Mouse (Mus musculus): ENCODE measurements around the gene Bms1.

Gene Bms1

DNA sequence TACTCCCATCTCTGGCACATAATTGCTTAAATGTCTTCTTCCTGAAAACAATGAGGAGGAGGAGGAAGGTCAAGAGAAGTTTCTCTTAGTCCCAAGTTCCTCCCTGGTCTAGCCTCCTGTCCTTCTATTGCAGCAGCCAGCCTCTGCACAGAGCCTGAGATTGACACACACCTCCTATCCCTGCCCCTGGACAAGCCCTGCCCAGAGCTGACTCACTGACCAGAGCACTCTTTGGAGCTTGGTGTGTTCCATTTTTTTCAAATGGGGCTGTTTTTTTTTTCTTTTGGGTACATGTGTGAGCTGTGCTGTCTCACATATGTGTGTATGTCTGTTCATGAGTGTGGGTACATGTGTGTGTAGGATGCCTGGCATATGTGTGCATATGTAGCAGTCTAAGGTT, 53.5 kb downstream of the Bms1 start:
- no peak for DNase-seq

GRCm38 (mm10) chr6:118350342-118350741, 68.9 kb downstream of the Bms1 start:
- DNase-seq: no peak

DNA sequence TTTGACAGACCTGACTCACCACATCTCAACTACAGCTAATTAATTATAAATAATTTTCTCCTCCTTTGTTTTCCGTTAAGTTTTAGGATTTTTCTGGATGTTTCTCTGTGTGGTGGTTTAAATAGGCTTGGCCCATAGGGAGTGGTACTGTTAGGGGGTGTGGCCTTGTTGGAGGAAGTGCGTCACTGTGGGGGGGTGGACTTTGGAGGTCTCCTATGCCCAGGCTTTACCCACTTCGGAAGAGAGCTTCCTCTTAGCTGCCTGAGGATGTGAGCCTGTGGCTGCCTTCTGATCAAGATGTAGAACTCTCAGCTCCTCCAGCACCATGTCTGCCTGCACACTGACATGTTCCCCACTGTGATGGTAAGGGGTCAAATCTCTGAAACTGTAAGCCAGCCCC, 71.1 kb downstream of the Bms1 start:
- DNase-seq: no peak

DNA sequence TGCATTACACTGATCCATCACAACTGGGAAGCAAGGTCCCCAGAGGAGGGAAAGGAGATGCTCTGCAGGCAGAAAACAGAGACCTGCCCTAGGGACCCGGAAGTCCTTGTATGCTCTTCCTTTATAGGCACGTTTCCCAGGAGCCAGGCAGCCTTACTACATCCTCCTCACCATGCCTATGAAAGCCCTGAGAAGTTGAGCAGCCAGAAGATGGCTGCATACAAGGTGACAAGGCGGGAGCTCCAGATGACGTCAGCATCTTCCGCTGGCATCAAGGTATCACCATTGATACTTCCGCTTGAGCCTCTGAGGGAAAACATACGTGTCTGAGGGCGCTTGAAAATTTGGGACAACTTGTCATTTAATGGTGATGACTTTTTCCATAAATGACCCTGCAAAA, 72.0 kb downstream of the Bms1 start:
- no peak for DNase-seq

DNA sequence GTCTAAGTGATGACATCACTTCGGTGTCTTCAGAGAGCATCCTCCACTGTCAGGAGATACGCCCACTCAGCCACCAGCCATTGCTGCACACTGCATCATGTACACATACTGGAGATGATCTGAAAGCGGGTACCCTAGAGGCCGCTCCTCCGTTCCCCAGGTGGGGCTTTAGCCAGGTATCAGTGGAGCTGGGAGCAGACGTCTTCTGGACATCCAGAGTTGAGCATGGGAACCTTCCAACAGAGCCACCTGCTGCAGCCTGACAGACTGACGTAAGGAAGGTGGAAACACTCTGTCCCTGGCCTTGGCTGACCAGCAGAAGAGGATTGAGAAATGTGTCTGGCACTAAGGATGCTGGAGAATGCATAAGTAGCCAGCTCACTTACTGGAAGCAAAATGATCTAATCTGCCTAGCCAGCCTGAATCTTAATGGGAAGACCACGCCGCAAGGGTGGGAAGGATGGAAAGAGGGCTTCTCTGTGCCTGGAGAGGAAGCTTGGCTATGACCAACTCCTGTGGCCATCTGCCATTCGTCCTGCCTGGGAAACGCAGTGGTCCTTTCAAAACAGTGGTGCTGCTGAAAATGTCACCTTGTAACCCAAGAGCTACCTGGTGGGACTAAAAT, 77.3 kb downstream of the Bms1 start:
- DNase-seq: no peak

DNA sequence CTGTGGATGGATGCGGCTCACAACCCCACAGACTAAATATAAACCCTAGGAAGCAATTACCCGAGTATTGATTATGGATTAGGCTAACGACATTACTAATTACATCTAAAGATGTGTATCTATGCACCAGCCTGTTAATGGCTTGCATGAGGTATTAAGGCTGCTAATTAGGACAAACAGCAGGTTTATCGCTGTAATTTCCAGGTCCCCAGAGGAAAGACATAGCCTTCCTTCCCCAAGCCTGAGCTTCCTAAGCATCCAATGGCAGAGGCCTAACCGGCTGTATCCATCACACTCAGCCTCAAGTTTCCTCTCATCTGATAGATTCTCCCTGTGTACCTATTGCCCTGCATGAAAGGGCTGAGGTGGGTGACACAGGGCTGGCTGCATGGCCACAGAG, 81.6 kb downstream of the Bms1 start:
- no peak for DNase-seq

GRCm38 (mm10) chr6:118336541-118337480, 82.5 kb downstream of the Bms1 start:
- DNase-seq: no peak

DNA sequence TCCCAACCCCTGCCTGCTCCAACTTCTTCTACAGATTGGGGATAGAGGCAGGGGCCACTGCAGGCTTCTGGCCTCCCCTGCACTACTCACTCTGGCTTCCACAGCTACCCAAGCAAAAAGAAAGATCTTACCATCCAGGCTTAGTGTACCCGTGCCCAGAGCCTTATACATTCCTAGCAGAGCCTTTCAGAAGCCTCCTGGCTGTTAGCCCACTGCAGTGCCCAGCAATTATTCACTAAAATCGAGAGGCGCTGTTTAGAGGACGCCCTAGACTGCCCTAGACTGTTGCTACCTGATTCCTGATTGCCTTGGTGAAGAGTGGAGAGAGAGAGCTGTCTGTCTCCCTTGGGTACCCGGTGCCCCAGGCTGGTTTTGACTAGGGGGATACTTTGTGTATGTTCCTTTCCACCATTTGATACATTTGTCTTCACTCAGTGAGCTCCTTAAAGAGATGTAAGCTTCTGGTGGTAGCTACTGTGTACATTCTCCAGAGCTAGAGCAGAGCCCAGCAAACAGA, 83.3 kb downstream of the Bms1 start:
- DNase-seq: no peak

- DNase-seq: no peak
Measured at GRCm38 (mm10) chr6:118333861-118334260, 85.4 kb downstream of the Bms1 start.
